Mouse (Mus musculus) embryo, embryonic 11.5 days (tissue): ENCODE data around the gene Vti1a.

Source experiments
- DNase-seq: peaks from one replicate; pipeline ENCODE4 v3.0.0-alpha.2; 2012; ENCODE audit warnings: low read depth, low spot score

Gene Vti1a

GRCm38 (mm10) chr19:55313649-55314048, 2.4 kb upstream of the Vti1a start:
- no peak for DNase-seq

- no peak for DNase-seq
Measured at GRCm38 (mm10) chr19:55315452-55316108, 515 bp upstream of the Vti1a start, which contains the start of gene Zdhhc6. TSS of gene Zdhhc6 (minus strand) at chr19:55316032.

- no peak for DNase-seq
Measured at GRCm38 (mm10) chr19:55316901-55317300, 806 bp downstream of the Vti1a start.

GRCm38 (mm10) chr19:55319036-55319435, 2.9 kb downstream of the Vti1a start:
- no peak for DNase-seq

- no peak for DNase-seq
Measured at GRCm38 (mm10) chr19:55319521-55319920, 3.4 kb downstream of the Vti1a start.

GRCm38 (mm10) chr19:55322604-55323003, 6.5 kb downstream of the Vti1a start:
- no peak for DNase-seq

GRCm38 (mm10) chr19:55327510-55327909, 11.4 kb downstream of the Vti1a start:
- no peak for DNase-seq

GRCm38 (mm10) chr19:55331776-55332175, 15.7 kb downstream of the Vti1a start:
- DNase-seq: no peak

GRCm38 (mm10) chr19:55332641-55333268, 16.7 kb downstream of the Vti1a start:
- peak; percentile 71 for DNase-seq

- DNase-seq: peak; percentile 14
Measured at GRCm38 (mm10) chr19:55335881-55336280, 19.8 kb downstream of the Vti1a start.

- DNase-seq: no peak
Measured at GRCm38 (mm10) chr19:55336441-55336840, 20.3 kb downstream of the Vti1a start.

- no peak for DNase-seq
Measured at GRCm38 (mm10) chr19:55337066-55337465, 21.0 kb downstream of the Vti1a start.

- DNase-seq: no peak
Measured at GRCm38 (mm10) chr19:55337664-55338063, 21.6 kb downstream of the Vti1a start.

- no peak for DNase-seq
Measured at GRCm38 (mm10) chr19:55340521-55340920, 24.4 kb downstream of the Vti1a start.

- DNase-seq: no peak
Measured at GRCm38 (mm10) chr19:55341377-55341776, 25.3 kb downstream of the Vti1a start.

- DNase-seq: no peak
Measured at GRCm38 (mm10) chr19:55342423-55342822, 26.3 kb downstream of the Vti1a start.

- DNase-seq: no peak
Measured at GRCm38 (mm10) chr19:55343274-55343673, 27.2 kb downstream of the Vti1a start.

- no peak for DNase-seq
Measured at GRCm38 (mm10) chr19:55348187-55348586, 32.1 kb downstream of the Vti1a start.

- no peak for DNase-seq
Measured at GRCm38 (mm10) chr19:55350673-55351378, 34.7 kb downstream of the Vti1a start.

GRCm38 (mm10) chr19:55362606-55363005, 46.5 kb downstream of the Vti1a start:
- DNase-seq: no peak

- DNase-seq: no peak
Measured at GRCm38 (mm10) chr19:55369691-55370090, 53.6 kb downstream of the Vti1a start.

GRCm38 (mm10) chr19:55376331-55376730, 60.2 kb downstream of the Vti1a start:
- no peak for DNase-seq

- DNase-seq: no peak
Measured at GRCm38 (mm10) chr19:55377465-55377864, 61.4 kb downstream of the Vti1a start.
